Mouse (Mus musculus) heart, embryonic 11.5 days (tissue): Measurements from ENCODE around the gene Tjp3. TPM values are rescaled to one million over a fixed set of nuclear protein-coding genes. Genes with fewer than 3 reads are reported as not detected.

Experiments
- ATAC-seq: fragments of 200-750 bp; cut with Nextera tagmentation; replicated peaks from 2 replicates; pipeline ENCODE4 v1.8.0; 2017; ENCODE audit warnings: moderate library complexity; ENCODE audit not compliant: insufficient number of reproducible peaks, low FRiP score, low TSS enrichment
- H3K27ac ChIP-seq: fragments of 300-500 bp; sonication (generic); 2 replicates; pipeline ENCODE4 v1.5.1; 2014; ENCODE audit warnings: mild to moderate bottlenecking, low read depth, low read length
- H3K27me3 ChIP-seq: fragments of 300-500 bp; sonication (generic); 2 replicates; pipeline ENCODE4 v1.6.1; 2014; ENCODE audit warnings: mild to moderate bottlenecking, low read length, mixed read lengths; ENCODE audit not compliant: control insufficient read depth, insufficient read depth
- H3K36me3 ChIP-seq: fragments of 300-500 bp; sonication (generic); 2 replicates; pipeline ENCODE4 v1.6.1; 2014; ENCODE audit warnings: mild to moderate bottlenecking, low read length, moderate library complexity, mixed read lengths; ENCODE audit not compliant: control insufficient read depth, insufficient read depth
- H3K4me1 ChIP-seq: fragments of 300-500 bp; sonication (generic); 2 replicates; pipeline ENCODE4 v1.6.1; 2014; ENCODE audit warnings: low read length; ENCODE audit not compliant: control insufficient read depth, insufficient read depth
- H3K4me2 ChIP-seq: fragments of 300-500 bp; sonication (generic); 2 replicates; pipeline ENCODE4 v1.6.1; 2014; ENCODE audit warnings: mild to moderate bottlenecking, moderate library complexity
- H3K4me3 ChIP-seq: fragments of 300-500 bp; sonication (generic); 2 replicates; pipeline ENCODE4 v1.5.1; 2014; ENCODE audit warnings: low read depth, low read length
- H3K9ac ChIP-seq: fragments of 300-500 bp; sonication (generic); 2 replicates; pipeline ENCODE4 v1.6.1; 2014; ENCODE audit warnings: mild to moderate bottlenecking, low read depth, low read length, moderate library complexity
- H3K9me3 ChIP-seq: fragments of 300-500 bp; sonication (generic); replicated peaks from 2 replicates; pipeline ENCODE4 v1.6.1; 2016; ENCODE audit warnings: low read length; ENCODE audit not compliant: control insufficient read depth
- WGBS: fragments of 180-500 bp; shearing (Covaris S2); extraction: QIAGEN DNeasy Blood & Tissue Kit; methylation state at CpG from one replicate; pipeline ENCODE4 v1.1.7; 2014; ENCODE audit not compliant: insufficient replicate concordance; 5-methylcytosine and 5-hydroxymethylcytosine counted together
- polyA plus RNA-seq: library from polyadenylated mRNA; unstranded; fragments of >200 nt; fragmentation: Nextera tagmentation; extraction: Ambion mirVana; gene quantifications from 2 replicates; pipeline ENCODE4 v1.2.1, GENCODE M21; 2014

The Tjp3 gene
- polyA plus RNA-seq, 1 experiment from 2014 or later: 1.4 TPM

GRCm38 (mm10) chr10:81304597-81305238 lies 13.3 kb upstream of the Tjp3 start:
- H3K27ac ChIP-seq: no peak overlapping the region
- no peak overlapping the region for H3K4me3 ChIP-seq
- H3K4me1 ChIP-seq: peaks cover 49% of the 10 kb centered on the region
- 22% methylated on average over 8 of the region's 9 CpGs for WGBS
- no peak overlapping the region for H3K9ac ChIP-seq
- no peak for ATAC-seq
- no peaks in the 10 kb centered on the region for H3K27me3 ChIP-seq
- peaks cover 28% of the 10 kb centered on the region for H3K36me3 ChIP-seq
- no peak overlapping the region for H3K4me2 ChIP-seq
- no peaks in the 10 kb centered on the region for H3K9me3 ChIP-seq

GRCm38 (mm10) chr10:81303761-81304160 lies 12.4 kb upstream of the Tjp3 start:
- Histone ChIP-seq H3K36me3 (peaks cover 22% of the 10 kb centered on the region), H3K4me3 (no peak overlapping the region), H3K9ac (no peak overlapping the region), H3K4me1 (peaks cover 56% of the 10 kb centered on the region), H3K4me2 (no peak overlapping the region), H3K9me3 (no peaks in the 10 kb centered on the region), H3K27ac (no peak overlapping the region), H3K27me3 (no peaks in the 10 kb centered on the region)
- WGBS: 69% methylated on average over 7 of the region's 7 CpGs
- ATAC-seq: no peak

GRCm38 (mm10) chr10:81303258-81303657 lies 11.9 kb upstream of the Tjp3 start:
- peaks cover 20% of the 10 kb centered on the region for H3K36me3 ChIP-seq
- no peak; the same call in 1 of the 2 replicates for ATAC-seq
- no peaks in the 10 kb centered on the region for H3K9me3 ChIP-seq
- 57% methylated on average over 10 of the region's 10 CpGs for WGBS
- H3K4me2 ChIP-seq: peak overlapping the region; percentile 50
- peak overlapping the region; percentile 52; the same call in 1 of the 2 replicates for H3K9ac ChIP-seq
- peak overlapping the region; percentile 70 for H3K27ac ChIP-seq
- no peaks in the 10 kb centered on the region for H3K27me3 ChIP-seq
- peak overlapping the region; percentile 18; the same call in 1 of the 2 replicates for H3K4me3 ChIP-seq
- H3K4me1 ChIP-seq: peaks cover 56% of the 10 kb centered on the region

- Histone ChIP-seq H3K4me3 (peak overlapping the region; percentile 18), H3K27me3 (no peaks in the 10 kb centered on the region), H3K4me1 (peaks cover 61% of the 10 kb centered on the region), H3K36me3 (peaks cover 15% of the 10 kb centered on the region), H3K4me2 (peak overlapping the region; percentile 50), H3K9me3 (no peaks in the 10 kb centered on the region), H3K9ac (peak overlapping the region; percentile 52; the same call in 1 of the 2 replicates), H3K27ac (peak overlapping the region; percentile 70)
- peak; percentile 47; the same call in 1 of the 2 replicates for ATAC-seq
- WGBS: 25% methylated on average over 14 of the region's 14 CpGs
Measured at GRCm38 (mm10) chr10:81302781-81303218, 11.4 kb upstream of the Tjp3 start.

- H3K4me3 ChIP-seq: peak overlapping the region; percentile 17; the same call in 1 of the 2 replicates
- H3K36me3 ChIP-seq: peaks cover 10% of the 10 kb centered on the region
- H3K9ac ChIP-seq: peak overlapping the region; percentile 52; the same call in 1 of the 2 replicates
- WGBS: 54% methylated on average over 4 of the region's 4 CpGs
- no peaks in the 10 kb centered on the region for H3K9me3 ChIP-seq
- peak overlapping the region; percentile 50 for H3K4me2 ChIP-seq
- no peaks in the 10 kb centered on the region for H3K27me3 ChIP-seq
- H3K4me1 ChIP-seq: peaks cover 65% of the 10 kb centered on the region
- ATAC-seq: no peak; the same call in 1 of the 2 replicates
- peak overlapping the region; percentile 70 for H3K27ac ChIP-seq
Measured at GRCm38 (mm10) chr10:81302288-81302687, 10.9 kb upstream of the Tjp3 start.

- Histone ChIP-seq H3K27me3 (no peaks in the 10 kb centered on the region), H3K4me2 (no peak overlapping the region), H3K4me3 (no peak overlapping the region), H3K27ac (no peak overlapping the region), H3K36me3 (peaks cover 2% of the 10 kb centered on the region; the same call in 1 of the 2 replicates), H3K9me3 (no peaks in the 10 kb centered on the region), H3K4me1 (peaks cover 66% of the 10 kb centered on the region), H3K9ac (no peak overlapping the region)
- ATAC-seq: no peak
- WGBS: 81% methylated on average over 9 of the region's 9 CpGs
Measured at GRCm38 (mm10) chr10:81301321-81301720, 9.9 kb upstream of the Tjp3 start.

- no peak for ATAC-seq
- Histone ChIP-seq H3K36me3 (no peaks in the 10 kb centered on the region), H3K4me1 (peaks cover 72% of the 10 kb centered on the region), H3K4me3 (no peak overlapping the region), H3K4me2 (no peak overlapping the region), H3K27me3 (no peaks in the 10 kb centered on the region), H3K27ac (no peak overlapping the region), H3K9ac (no peak overlapping the region), H3K9me3 (no peaks in the 10 kb centered on the region)
- WGBS: 76% methylated on average over 9 of the region's 9 CpGs
Measured at GRCm38 (mm10) chr10:81300352-81300907, 9.0 kb upstream of the Tjp3 start.

- H3K9me3 ChIP-seq: no peaks in the 10 kb centered on the region
- ATAC-seq: no peak
- H3K36me3 ChIP-seq: no peaks in the 10 kb centered on the region
- H3K4me3 ChIP-seq: no peak overlapping the region
- peaks cover 77% of the 10 kb centered on the region for H3K4me1 ChIP-seq
- 84% methylated on average over 14 of the region's 14 CpGs for WGBS
- 0 out of 2 replicates have a peak overlapping the region, but pooled peaks have one; percentile 4 for H3K4me2 ChIP-seq
- 0 out of 2 replicates have a peak overlapping the region, but pooled peaks have one; percentile 11 for H3K27ac ChIP-seq
- H3K27me3 ChIP-seq: no peaks in the 10 kb centered on the region
- H3K9ac ChIP-seq: peak overlapping the region; percentile 29; the same call in 1 of the 2 replicates
Measured at GRCm38 (mm10) chr10:81299585-81300351, 8.4 kb upstream of the Tjp3 start.
